Comparison of ENCODE assay signal across 12 mouse cellular contexts in the genomic region with DNA sequence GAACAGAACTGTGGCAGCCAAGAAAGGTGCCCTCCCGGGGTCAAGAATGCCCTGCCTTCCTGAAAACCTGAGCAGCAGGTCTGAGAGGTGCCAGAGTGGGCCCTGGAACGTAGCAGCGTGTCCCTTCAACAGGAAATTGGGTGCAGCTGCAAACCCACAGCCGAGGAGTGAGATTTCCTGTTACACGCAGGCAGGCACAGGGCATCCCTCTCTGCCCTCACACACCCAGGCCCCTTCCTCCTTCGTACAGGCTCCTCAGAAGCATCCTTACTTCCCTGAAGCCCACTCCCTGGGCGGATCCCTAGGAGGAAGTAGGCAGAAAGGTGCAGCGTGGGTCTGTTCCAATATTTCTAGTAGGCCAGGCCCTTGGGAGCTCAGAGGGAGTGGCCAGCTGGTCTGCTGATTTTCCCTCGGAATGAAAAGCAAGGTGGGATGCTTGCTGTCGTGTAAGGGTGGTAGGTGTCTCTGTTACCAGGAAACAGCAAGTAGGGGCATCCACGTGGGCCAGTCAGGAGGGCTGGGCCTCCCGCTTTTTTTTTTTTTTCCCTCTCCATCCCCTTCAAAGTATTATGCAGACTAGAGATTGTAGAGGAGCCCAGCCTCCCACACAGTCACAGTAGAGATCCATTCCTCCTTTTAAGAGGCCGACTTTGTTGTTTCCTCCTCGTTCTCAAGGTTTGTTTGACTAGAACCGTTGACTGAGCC.
DNase-seq lines count a peak whose midpoint lies in the region; ATAC-seq lines count a peak whose summit lies in the region.
"Had no signal": no experiment of that assay in that cellular context is flagged by ENCODE, and none has a peak within 500 bp of the region (broad histone marks: within the 10 kb centered on the region; RNA-seq: fewer than 3 reads in every experiment).

No protein-coding gene starts in this region.

- no peak overlapping the region for H3K27ac ChIP-seq in neural tube, embryonic 15.5 days (replicated peaks)
- H3K27ac ChIP-seq: macrophage had no signal

- H3K27me3 ChIP-seq in neural tube, embryonic 15.5 days (replicated peaks) = no peaks in the 10 kb centered on the region
- H3K27me3 ChIP-seq: Patski had no signal

- WGBS in neural tube, embryonic 15.5 days = 70% methylated on average over 15 of the region's 15 CpGs

- DNase-seq in spleen, adult 18-20 months = peak; percentile 19 to 38
- no peak for DNase-seq in spleen, postnatal 4 days (ENCODE audit: low spot score in 2 of 2)
- DNase-seq in lung, postnatal 25 days (ENCODE audit: low spot score) = peak; percentile 79
- DNase-seq in thymus, postnatal 14 days = peak; percentile 82
- no peak for DNase-seq in frontal cortex, postnatal 10 days (ENCODE audit: low spot score in 2 of 2)
- no peak for DNase-seq in adrenal gland, postnatal 4 days (ENCODE audit: low spot score in 2 of 2)
- DNase-seq: cerebellum, adult 11 months; right cerebral cortex, postnatal 14 days had no signal

- peak; percentile 76 to 84 for ATAC-seq in hematopoietic stem cell, adult 5-6 weeks (replicated peaks in 1 of 2; ENCODE audit: insufficient read depth in 1 of 2, low FRiP score in 2 of 2, low TSS enrichment in 1 of 2, low read depth in 1 of 2, poor library complexity in 2 of 2, severe bottlenecking in 2 of 2)
- no peak for ATAC-seq in neural tube, embryonic 15.5 days (ENCODE audit: low FRiP score)
- ATAC-seq: Patski had no signal

- H3K36me3 ChIP-seq in neural tube, embryonic 15.5 days = no peaks in the 10 kb centered on the region

- no peaks in the 10 kb centered on the region for H3K9me3 ChIP-seq in neural tube, embryonic 15.5 days (replicated peaks)

- no peak overlapping the region for H3K9ac ChIP-seq in neural tube, embryonic 15.5 days (replicated peaks)

- 0 out of 2 replicates have a peak, but pooled peaks cover 2% of the 10 kb centered on the region for H3K4me1 ChIP-seq in neural tube, embryonic 15.5 days

- no peak overlapping the region for H3K4me3 ChIP-seq in neural tube, embryonic 15.5 days (replicated peaks)

- H3K4me2 ChIP-seq in neural tube, embryonic 15.5 days = no peak overlapping the region

Comparison
In these comparisons a context has a peak if more than half of its experiments do, and no peak if none do; other contexts are left out.
1. DNase-seq: peak in spleen, adult 18-20 months (2 of 2), lung, postnatal 25 days (single experiment) and thymus, postnatal 14 days (single experiment); none in spleen, postnatal 4 days (0 of 2), frontal cortex, postnatal 10 days (0 of 2) and adrenal gland, postnatal 4 days (0 of 2).